Comparison of ENCODE assay signal across 8 mouse cellular contexts in genomic region chr10:81498316-81499249, GRCm38 (mm10). TPM values are rescaled to one million over a fixed set of nuclear protein-coding genes. Genes with fewer than 3 reads are reported as not detected.
A peak's percentile ranks its signal among the peaks of the same experiment; 100 is the strongest.
DNase-seq lines count a peak whose midpoint lies in the region; ATAC-seq and TF ChIP-seq lines count a peak whose summit lies in the region.
"Had no signal": no experiment of that assay in that cellular context is flagged by ENCODE, and none has a peak within 500 bp of the region (broad histone marks: within the 10 kb centered on the region; RNA-seq: fewer than 3 reads in every experiment).

No protein-coding gene starts in this region.

- H3K4me2 ChIP-seq in limb, embryonic 13.5 days (replicated peaks): no peak overlapping the region

- DNase-seq in kidney, adult 2 months: no peak
- no peak for DNase-seq in kidney, adult 11 months
- peak; percentile 39 for DNase-seq in thymus, postnatal 25 days
- DNase-seq in thymus, adult 18-20 months: no peak
- DNase-seq in embryo, embryonic 11 days: no peak
- DNase-seq in right cerebral cortex, postnatal 25 days: no peak
- DNase-seq: gastrocnemius, postnatal 36 days had no signal

- WGBS in kidney, adult 2 months: 84% methylated on average over 38 of the region's 38 CpGs
- 85% methylated on average over 38 of the region's 38 CpGs for WGBS in limb, embryonic 13.5 days

- no peak for ATAC-seq in limb, embryonic 13.5 days (ENCODE audit: low FRiP score, low read depth)

- no peak for TF ChIP-seq POLR2A in kidney, adult 2 months (IDR thresholded peaks at IDR 0.05; ENCODE audit: low read depth, low read length)

- no peaks in the 10 kb centered on the region for H3K36me3 ChIP-seq in kidney, adult 2 months (ENCODE audit: control insufficient read depth, insufficient read depth, low read length)
- H3K36me3 ChIP-seq in limb, embryonic 13.5 days: peaks cover under 1% of the 10 kb centered on the region; the same call in 1 of the 2 replicates

- H3K27me3 ChIP-seq in kidney, adult 2 months (replicated peaks; ENCODE audit: control insufficient read depth, insufficient read depth, low read length): no peaks in the 10 kb centered on the region
- H3K27me3 ChIP-seq in limb, embryonic 13.5 days: peaks cover 8% of the 10 kb centered on the region

- peak overlapping the region; percentile 61 for H3K27ac ChIP-seq in kidney, adult 2 months (ENCODE audit: insufficient read depth, low read depth, low read length)
- no peak overlapping the region for H3K27ac ChIP-seq in limb, embryonic 13.5 days

- no peak for TF ChIP-seq CTCF in kidney, adult 2 months (conservative IDR thresholded peaks at IDR 0.05; ENCODE audit: insufficient read depth, insufficient read length, low read depth, low read length)

- H3K9ac ChIP-seq in limb, embryonic 13.5 days: 0 out of 2 replicates have a peak overlapping the region, but pooled peaks have one; percentile 19

- no peaks in the 10 kb centered on the region for H3K9me3 ChIP-seq in limb, embryonic 13.5 days

- H3K4me3 ChIP-seq in kidney, adult 2 months (ENCODE audit: insufficient read depth, low read depth, low read length): peak overlapping the region; percentile 30
- H3K4me3 ChIP-seq in limb, embryonic 13.5 days: no peak overlapping the region

- peaks cover 8% of the 10 kb centered on the region; the same call in 1 of the 2 replicates for H3K4me1 ChIP-seq in kidney, adult 2 months (ENCODE audit: control insufficient read depth, insufficient read depth, low read length)
- H3K4me1 ChIP-seq in limb, embryonic 13.5 days: peaks cover 17% of the 10 kb centered on the region

RNA-seq across cellular contexts. Expression of gene S1pr4, which starts 1.3 kb away (rescaled TPM):
- polyA plus RNA-seq in kidney, adult 2 months (2012; rRNA removed): 2.3 and 4.9 TPM in 2 replicates
- 0.28 and 0.53 TPM in 2 replicates for polyA plus RNA-seq in limb, embryonic 13.5 days (2015; fragmentation: Nextera tagmentation; extraction: Ambion mirVana)

RNA-seq across cellular contexts. Expression of gene Ncln, which starts 2.4 kb away (rescaled TPM):
- polyA plus RNA-seq in kidney, adult 2 months (2012; rRNA removed): 148 and 190 TPM in 2 replicates
- polyA plus RNA-seq in limb, embryonic 13.5 days (2015; fragmentation: Nextera tagmentation; extraction: Ambion mirVana): 98.0 and 102 TPM in 2 replicates

RNA-seq across cellular contexts. Expression of gene Celf5, which starts 16.1 kb away (rescaled TPM):
- 0.18 and 0.27 TPM in 2 replicates for polyA plus RNA-seq in kidney, adult 2 months (2012; rRNA removed)
- 1.6 TPM in 2 replicates for polyA plus RNA-seq in limb, embryonic 13.5 days (2015; fragmentation: Nextera tagmentation; extraction: Ambion mirVana)

RNA-seq across cellular contexts. Expression of gene Gna15, which starts 25.4 kb away (rescaled TPM):
- 1.7 and 2.1 TPM in 2 replicates for polyA plus RNA-seq in kidney, adult 2 months (2012; rRNA removed)
- polyA plus RNA-seq in limb, embryonic 13.5 days (2015; fragmentation: Nextera tagmentation; extraction: Ambion mirVana): 1.6 and 1.9 TPM in 2 replicates

RNA-seq across cellular contexts. Expression of gene Nfic, which starts 43.1 kb away (rescaled TPM):
- 64.7 and 82.5 TPM in 2 replicates for polyA plus RNA-seq in kidney, adult 2 months (2012; rRNA removed)
- 77.2 and 82.8 TPM in 2 replicates for polyA plus RNA-seq in limb, embryonic 13.5 days (2015; fragmentation: Nextera tagmentation; extraction: Ambion mirVana)
